Mouse (Mus musculus): ENCODE results near the gene Tdrd7. TPM values are rescaled to one million over a fixed set of nuclear protein-coding genes. Genes with fewer than 3 reads are reported as not detected.

The Tdrd7 gene
- polyA plus RNA-seq, 1 experiment, result 10.0 TPM

GRCm38 (mm10) chr4:46023021-46023481, 57.9 kb downstream of the Tdrd7 start:
- Histone ChIP-seq H3K36me3 (ENCODE audit: control insufficient read depth, insufficient read depth, low read length, poor library complexity, severe bottlenecking) (no peaks in the 10 kb centered on the region), H3K4me1 (ENCODE audit: control insufficient read depth, insufficient read depth, low read length) (no peaks in the 10 kb centered on the region), H3K27ac (ENCODE audit: insufficient read depth, low read length) (no peak overlapping the region), H3K9me3 (replicated peaks; ENCODE audit: control insufficient read depth, insufficient read depth, low read length, poor library complexity, severe bottlenecking) (no peaks in the 10 kb centered on the region), H3K4me3 (ENCODE audit: low read depth, low read length) (no peak overlapping the region), H3K27me3 (ENCODE audit: control insufficient read depth, insufficient read depth, low read length, poor library complexity, severe bottlenecking) (no peaks in the 10 kb centered on the region), H3K9ac (ENCODE audit: low read depth, poor library complexity, severe bottlenecking) (no peak overlapping the region)
- TF ChIP-seq EP300 (IDR thresholded peaks at IDR 0.05; ENCODE audit: insufficient read depth, low read depth, low read length) (no peak), CTCF (IDR thresholded peaks at IDR 0.05; ENCODE audit: low read depth, low read length) (no peak), POLR2A (IDR thresholded peaks at IDR 0.05; ENCODE audit: insufficient read depth, low read length) (no peak)

GRCm38 (mm10) chr4:46025893-46026292, 60.8 kb downstream of the Tdrd7 start:
- Histone ChIP-seq H3K27ac (ENCODE audit: insufficient read depth, low read length) (no peak overlapping the region), H3K9me3 (replicated peaks; ENCODE audit: control insufficient read depth, insufficient read depth, low read length, poor library complexity, severe bottlenecking) (no peaks in the 10 kb centered on the region), H3K4me3 (ENCODE audit: low read depth, low read length) (no peak overlapping the region), H3K27me3 (ENCODE audit: control insufficient read depth, insufficient read depth, low read length, poor library complexity, severe bottlenecking) (no peaks in the 10 kb centered on the region), H3K9ac (ENCODE audit: low read depth, poor library complexity, severe bottlenecking) (no peak overlapping the region), H3K36me3 (ENCODE audit: control insufficient read depth, insufficient read depth, low read length, poor library complexity, severe bottlenecking) (no peaks in the 10 kb centered on the region), H3K4me1 (ENCODE audit: control insufficient read depth, insufficient read depth, low read length) (no peaks in the 10 kb centered on the region)
- peak; percentile 77 for TF ChIP-seq CTCF (IDR thresholded peaks at IDR 0.05; ENCODE audit: low read depth, low read length)
- TF ChIP-seq POLR2A (IDR thresholded peaks at IDR 0.05; ENCODE audit: insufficient read depth, low read length), result no peak

- TF ChIP-seq CTCF (IDR thresholded peaks at IDR 0.05; ENCODE audit: low read depth, low read length) (no peak), POLR2A (IDR thresholded peaks at IDR 0.05; ENCODE audit: insufficient read depth, low read length) (no peak), EP300 (IDR thresholded peaks at IDR 0.05; ENCODE audit: insufficient read depth, low read depth, low read length) (no peak)
- H3K9me3 ChIP-seq (replicated peaks; ENCODE audit: control insufficient read depth, insufficient read depth, low read length, poor library complexity, severe bottlenecking), result no peaks in the 10 kb centered on the region
- H3K27me3 ChIP-seq (ENCODE audit: control insufficient read depth, insufficient read depth, low read length, poor library complexity, severe bottlenecking), result no peaks in the 10 kb centered on the region
- no peak overlapping the region for H3K9ac ChIP-seq (ENCODE audit: low read depth, poor library complexity, severe bottlenecking)
- H3K4me3 ChIP-seq (ENCODE audit: low read depth, low read length), result no peak overlapping the region
- H3K4me1 ChIP-seq (ENCODE audit: control insufficient read depth, insufficient read depth, low read length), result no peaks in the 10 kb centered on the region
- no peaks in the 10 kb centered on the region for H3K36me3 ChIP-seq (ENCODE audit: control insufficient read depth, insufficient read depth, low read length, poor library complexity, severe bottlenecking)
- H3K27ac ChIP-seq (ENCODE audit: insufficient read depth, low read length), result no peak overlapping the region
Observed at GRCm38 (mm10) chr4:46028224-46028623, 63.1 kb downstream of the Tdrd7 start.

DNA sequence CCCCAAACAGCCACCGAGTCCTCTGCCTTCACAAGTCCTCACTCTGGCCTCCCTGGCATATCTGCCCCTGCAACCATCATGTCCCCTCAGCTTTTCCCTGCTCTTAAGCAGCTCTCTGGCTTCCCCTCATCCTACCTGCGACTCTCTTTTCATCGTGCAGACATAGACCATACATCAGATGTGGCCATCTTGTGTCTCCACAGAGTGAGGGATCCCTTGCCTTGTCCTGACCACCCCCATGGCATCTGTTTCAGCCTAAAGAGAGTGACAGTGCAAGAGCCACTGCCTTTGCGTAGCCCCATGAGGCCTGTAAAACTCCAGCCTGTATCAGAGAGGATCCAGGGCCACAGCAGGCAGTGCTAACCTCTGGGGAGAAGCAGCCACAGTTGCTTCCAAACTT, 63.6 kb downstream of the Tdrd7 start:
- Histone ChIP-seq H3K27me3 (ENCODE audit: control insufficient read depth, insufficient read depth, low read length, poor library complexity, severe bottlenecking) (no peaks in the 10 kb centered on the region), H3K9ac (ENCODE audit: low read depth, poor library complexity, severe bottlenecking) (no peak overlapping the region), H3K27ac (ENCODE audit: insufficient read depth, low read length) (no peak overlapping the region)

DNA sequence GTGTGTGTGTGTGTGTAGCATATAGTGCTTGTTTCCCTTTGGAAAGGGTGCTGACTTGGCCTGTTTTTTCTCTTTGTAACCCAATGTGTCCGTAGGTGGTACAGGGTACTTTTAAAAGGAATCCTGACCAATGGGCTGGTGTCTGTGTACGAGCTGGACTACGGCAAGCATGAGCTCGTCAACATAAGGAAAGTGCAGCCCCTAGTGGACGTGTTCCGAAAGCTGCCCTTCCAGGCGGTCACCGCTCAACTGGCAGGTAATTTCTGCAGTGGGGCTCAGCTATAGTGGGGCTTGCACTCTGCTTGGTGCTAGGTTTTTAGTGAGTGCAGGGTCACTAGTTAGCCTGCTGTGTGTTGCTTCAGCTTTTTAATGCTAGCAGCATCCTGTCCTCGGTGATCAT, 64.4 kb downstream of the Tdrd7 start:
- no peaks in the 10 kb centered on the region for H3K4me1 ChIP-seq (ENCODE audit: control insufficient read depth, insufficient read depth, low read length)

More for the DNA sequence above, 63.6 kb downstream of the Tdrd7 start:
- Histone ChIP-seq H3K36me3 (ENCODE audit: control insufficient read depth, insufficient read depth, low read length, poor library complexity, severe bottlenecking) (no peaks in the 10 kb centered on the region), H3K4me3 (ENCODE audit: low read depth, low read length) (no peak overlapping the region), H3K4me1 (ENCODE audit: control insufficient read depth, insufficient read depth, low read length) (no peaks in the 10 kb centered on the region), H3K9me3 (replicated peaks; ENCODE audit: control insufficient read depth, insufficient read depth, low read length, poor library complexity, severe bottlenecking) (no peaks in the 10 kb centered on the region)
- TF ChIP-seq POLR2A (IDR thresholded peaks at IDR 0.05; ENCODE audit: insufficient read depth, low read length), result no peak
- no peak for TF ChIP-seq EP300 (IDR thresholded peaks at IDR 0.05; ENCODE audit: insufficient read depth, low read depth, low read length)
- TF ChIP-seq CTCF (IDR thresholded peaks at IDR 0.05; ENCODE audit: low read depth, low read length), result no peak

GRCm38 (mm10) chr4:46032448-46032847, 67.3 kb downstream of the Tdrd7 start:
- H3K9ac ChIP-seq (ENCODE audit: low read depth, poor library complexity, severe bottlenecking), result no peak overlapping the region
- H3K4me3 ChIP-seq (ENCODE audit: low read depth, low read length), result no peak overlapping the region
- H3K27ac ChIP-seq (ENCODE audit: insufficient read depth, low read length), result no peak overlapping the region
- H3K27me3 ChIP-seq (ENCODE audit: control insufficient read depth, insufficient read depth, low read length, poor library complexity, severe bottlenecking), result no peaks in the 10 kb centered on the region
- TF ChIP-seq POLR2A (IDR thresholded peaks at IDR 0.05; ENCODE audit: insufficient read depth, low read length), result no peak
- no peaks in the 10 kb centered on the region for H3K36me3 ChIP-seq (ENCODE audit: control insufficient read depth, insufficient read depth, low read length, poor library complexity, severe bottlenecking)
- no peaks in the 10 kb centered on the region for H3K9me3 ChIP-seq (replicated peaks; ENCODE audit: control insufficient read depth, insufficient read depth, low read length, poor library complexity, severe bottlenecking)
- no peaks in the 10 kb centered on the region for H3K4me1 ChIP-seq (ENCODE audit: control insufficient read depth, insufficient read depth, low read length)

More for the DNA sequence above, 64.4 kb downstream of the Tdrd7 start:
- Histone ChIP-seq H3K27me3 (ENCODE audit: control insufficient read depth, insufficient read depth, low read length, poor library complexity, severe bottlenecking) (no peaks in the 10 kb centered on the region), H3K36me3 (ENCODE audit: control insufficient read depth, insufficient read depth, low read length, poor library complexity, severe bottlenecking) (no peaks in the 10 kb centered on the region), H3K4me3 (ENCODE audit: low read depth, low read length) (no peak overlapping the region), H3K9me3 (replicated peaks; ENCODE audit: control insufficient read depth, insufficient read depth, low read length, poor library complexity, severe bottlenecking) (no peaks in the 10 kb centered on the region), H3K27ac (ENCODE audit: insufficient read depth, low read length) (no peak overlapping the region), H3K9ac (ENCODE audit: low read depth, poor library complexity, severe bottlenecking) (no peak overlapping the region)
- TF ChIP-seq CTCF (IDR thresholded peaks at IDR 0.05; ENCODE audit: low read depth, low read length), result peak; percentile 54
- TF ChIP-seq POLR2A (IDR thresholded peaks at IDR 0.05; ENCODE audit: insufficient read depth, low read length), result no peak
